Mouse (Mus musculus) intestine, postnatal 0 days (tissue): Measurements from ENCODE around the gene Ciita. TPM values are rescaled to one million over a fixed set of nuclear protein-coding genes. Genes with fewer than 3 reads are reported as not detected.

Source experiments
- ATAC-seq: fragments of 200-750 bp; cut with Nextera tagmentation; 2 replicates; pipeline ENCODE4 v1.8.0; 2017; ENCODE audit warnings: mild to moderate bottlenecking, moderate TSS enrichment, moderate library complexity
- H3K27ac ChIP-seq: fragments of 300-500 bp; sonication (generic); 2 replicates; pipeline ENCODE4 v1.5.1; 2014; ENCODE audit warnings: mild to moderate bottlenecking, low read depth, low read length, moderate library complexity
- H3K27me3 ChIP-seq: fragments of 300-500 bp; sonication (generic); replicated peaks from 2 replicates; pipeline ENCODE4 v1.6.1; 2014; ENCODE audit warnings: low read length, mixed read lengths; ENCODE audit not compliant: control insufficient read depth, insufficient read depth
- H3K36me3 ChIP-seq: fragments of 300-500 bp; sonication (generic); 2 replicates; pipeline ENCODE4 v1.6.1; 2014; ENCODE audit warnings: mild to moderate bottlenecking, moderate library complexity; ENCODE audit not compliant: control insufficient read depth, insufficient read depth
- H3K4me1 ChIP-seq: fragments of 300-500 bp; sonication (generic); replicated peaks from 2 replicates; pipeline ENCODE4 v1.6.1; 2014; ENCODE audit warnings: antibody characterized with exemption, low read length, mixed read lengths; ENCODE audit not compliant: control insufficient read depth, insufficient read depth
- H3K4me2 ChIP-seq: fragments of 300-500 bp; sonication (generic); replicated peaks from 2 replicates; pipeline ENCODE4 v1.6.1; 2014; ENCODE audit warnings: low read depth, mild to moderate bottlenecking, moderate library complexity
- H3K4me3 ChIP-seq: fragments of 300-500 bp; sonication (generic); 2 replicates; pipeline ENCODE4 v1.5.1; 2014; ENCODE audit warnings: low read depth, low read length
- H3K9ac ChIP-seq: fragments of 300-500 bp; sonication (generic); 2 replicates; pipeline ENCODE4 v1.6.1; 2014; ENCODE audit warnings: mild to moderate bottlenecking, low read depth, low read length
- H3K9me3 ChIP-seq: fragments of 300-500 bp; sonication (generic); 2 replicates; pipeline ENCODE4 v1.6.1; 2016; ENCODE audit warnings: mixed run types; ENCODE audit not compliant: control insufficient read depth
- CTCF ChIP-seq: sonication (generic); IDR thresholded peaks from 2 replicates; pipeline ENCODE4 v1.5.1; 2016; ENCODE audit warnings: low read depth, mild to moderate bottlenecking, control low read depth, antibody characterized with exemption, moderate library complexity
- WGBS: fragments of 180-500 bp; shearing (Covaris S2); extraction: QIAGEN DNeasy Blood & Tissue Kit; methylation state at CpG from one replicate; pipeline ENCODE4 v1.1.7; 2014; 5-methylcytosine and 5-hydroxymethylcytosine counted together
- polyA plus RNA-seq: library from polyadenylated mRNA; unstranded; fragments of >200 nt; fragmentation: Nextera tagmentation; extraction: Ambion mirVana; gene quantifications from 2 replicates; pipeline ENCODE4 v1.2.1, GENCODE M21; 2015

Gene Ciita
- polyA plus RNA-seq, 1 experiment from 2014 or later, result 0.42 TPM

DNA sequence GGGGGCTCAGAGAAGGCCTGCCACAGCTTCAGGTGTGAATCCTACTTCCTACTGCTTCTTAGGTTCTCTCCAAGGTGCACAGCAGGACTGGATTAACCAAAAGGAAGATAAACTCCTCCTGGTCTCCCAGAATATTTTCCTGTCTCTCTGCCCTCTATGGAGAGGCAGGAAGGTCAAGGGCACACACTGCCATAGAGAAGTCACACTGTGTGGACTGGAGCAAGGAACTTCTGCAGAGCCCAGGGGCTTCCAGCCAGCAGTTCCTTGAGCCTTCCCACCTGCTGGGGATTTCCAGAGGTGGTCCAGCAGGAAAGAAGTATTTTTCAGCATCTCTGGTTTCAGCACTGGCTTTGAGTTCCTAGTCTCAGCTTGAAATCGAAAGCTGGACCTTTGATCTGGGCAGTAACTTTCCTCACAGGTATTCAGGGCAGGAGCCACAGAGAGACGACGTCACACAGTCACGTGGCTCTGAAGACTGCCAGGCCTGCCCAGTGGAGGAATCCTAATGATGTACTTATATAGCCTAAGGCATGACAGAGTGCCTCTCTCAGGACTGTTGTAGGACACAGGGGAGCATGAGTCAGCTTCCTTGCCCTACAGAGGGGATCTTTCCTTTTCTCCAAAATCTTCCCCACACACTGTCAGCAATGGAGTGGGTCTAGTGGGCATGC, 14.7 kb upstream of the Ciita start:
- H3K27ac ChIP-seq, result no peak overlapping the region
- ATAC-seq, result peak; percentile 98
- 9% methylated on average over 4 of the region's 4 CpGs for WGBS
- no peaks in the 10 kb centered on the region for H3K9me3 ChIP-seq
- H3K9ac ChIP-seq, result no peak overlapping the region
- no peak for TF ChIP-seq CTCF
- no peaks in the 10 kb centered on the region for H3K36me3 ChIP-seq
- H3K4me2 ChIP-seq, result no peak overlapping the region
- no peaks in the 10 kb centered on the region; the same call in 1 of the 2 replicates for H3K4me1 ChIP-seq
- H3K4me3 ChIP-seq, result no peak overlapping the region
- H3K27me3 ChIP-seq, result no peaks in the 10 kb centered on the region

DNA sequence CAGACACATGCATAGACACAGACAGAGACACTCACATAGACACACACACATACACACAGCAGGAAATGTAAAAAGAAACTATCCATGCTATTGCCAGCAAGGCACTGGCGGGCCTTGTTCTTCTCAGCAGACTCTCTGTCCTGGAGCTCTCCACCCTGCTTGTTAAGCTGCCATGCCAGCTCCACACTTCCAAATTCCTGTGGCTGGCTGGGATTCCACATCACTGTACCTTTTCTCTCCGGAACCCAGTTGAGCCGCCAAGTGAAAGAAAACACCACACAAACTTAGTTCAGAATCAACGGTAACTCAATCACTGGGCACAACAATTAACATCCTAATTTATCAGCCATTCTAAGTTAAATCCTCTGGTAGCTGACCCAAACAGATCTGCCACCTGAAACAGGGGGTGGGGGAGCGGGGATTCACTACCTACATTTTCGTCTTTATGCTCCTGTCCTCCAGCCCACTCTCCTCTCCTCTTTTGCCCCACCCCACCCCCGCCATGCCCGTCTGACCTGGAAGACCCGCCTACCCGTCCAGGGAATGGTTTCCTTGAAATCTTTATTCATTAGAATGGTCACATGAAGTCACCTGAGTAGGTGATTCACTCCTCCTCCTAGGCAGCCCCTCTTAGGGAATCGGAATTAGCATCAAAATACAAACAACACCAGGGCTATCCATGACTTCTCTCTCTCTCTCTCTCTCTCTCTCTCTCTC, 12.3 kb upstream of the Ciita start:
- no peak for TF ChIP-seq CTCF
- H3K27me3 ChIP-seq, result no peaks in the 10 kb centered on the region
- H3K9me3 ChIP-seq, result no peaks in the 10 kb centered on the region
- H3K27ac ChIP-seq, result no peak overlapping the region
- H3K4me3 ChIP-seq, result no peak overlapping the region
- no peak for ATAC-seq
- H3K4me1 ChIP-seq, result 0 out of 2 replicates have a peak, but pooled peaks cover 1% of the 10 kb centered on the region
- H3K4me2 ChIP-seq, result no peak overlapping the region
- no peaks in the 10 kb centered on the region for H3K36me3 ChIP-seq
- no peak overlapping the region for H3K9ac ChIP-seq
- 46% methylated on average over 11 of the region's 11 CpGs for WGBS

DNA sequence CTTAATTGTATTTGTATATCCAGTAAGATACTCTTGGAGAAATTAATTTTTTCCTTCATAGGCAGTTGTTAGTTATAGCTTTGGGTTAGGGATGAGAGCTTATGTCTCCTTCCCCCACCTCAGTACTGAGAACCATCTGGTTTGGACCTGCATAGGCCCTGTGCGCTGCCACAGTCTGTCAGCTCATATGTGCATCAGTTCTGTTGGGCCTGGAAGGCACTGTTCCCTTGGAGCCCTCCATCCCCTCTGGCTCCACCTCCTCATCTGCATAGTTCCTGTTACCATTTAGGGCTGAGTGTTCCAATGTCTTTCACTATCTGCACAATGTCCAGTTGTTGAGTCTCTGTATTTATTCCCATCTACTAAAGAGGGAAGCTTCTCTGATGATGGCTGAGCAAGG, 11.7 kb upstream of the Ciita start:
- Histone ChIP-seq H3K27me3 (no peaks in the 10 kb centered on the region), H3K4me2 (no peak overlapping the region), H3K4me1 (0 out of 2 replicates have a peak, but pooled peaks cover 2% of the 10 kb centered on the region), H3K36me3 (no peaks in the 10 kb centered on the region), H3K4me3 (no peak overlapping the region), H3K9ac (no peak overlapping the region), H3K9me3 (no peaks in the 10 kb centered on the region), H3K27ac (no peak overlapping the region)
- no peak for TF ChIP-seq CTCF
- WGBS, result 73% methylated on average over 1 of the region's 1 CpGs
- no peak for ATAC-seq

DNA sequence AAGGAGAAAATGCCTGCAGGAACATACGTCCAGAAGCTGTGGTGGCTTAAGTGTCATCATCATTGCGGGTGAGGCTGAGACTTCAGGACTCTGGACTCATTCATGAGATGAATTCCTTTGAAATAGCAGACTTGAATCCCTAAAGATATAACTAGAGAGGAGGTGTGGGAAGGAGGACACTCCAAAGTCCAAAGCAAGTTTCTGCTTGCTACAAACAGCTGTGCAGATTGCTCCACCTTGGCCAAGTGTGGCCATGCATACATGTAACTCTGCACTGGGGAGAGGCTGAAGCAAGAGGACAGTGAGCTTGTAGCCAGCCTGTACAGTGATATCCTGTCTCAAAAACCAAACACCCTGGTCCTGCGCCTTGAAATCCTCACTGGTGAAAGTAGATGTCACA, 7.9 kb upstream of the Ciita start:
- 0 out of 2 replicates have a peak, but pooled peaks have one; percentile 5 for TF ChIP-seq CTCF
- WGBS, result 59% methylated on average over 3 of the region's 3 CpGs

DNA sequence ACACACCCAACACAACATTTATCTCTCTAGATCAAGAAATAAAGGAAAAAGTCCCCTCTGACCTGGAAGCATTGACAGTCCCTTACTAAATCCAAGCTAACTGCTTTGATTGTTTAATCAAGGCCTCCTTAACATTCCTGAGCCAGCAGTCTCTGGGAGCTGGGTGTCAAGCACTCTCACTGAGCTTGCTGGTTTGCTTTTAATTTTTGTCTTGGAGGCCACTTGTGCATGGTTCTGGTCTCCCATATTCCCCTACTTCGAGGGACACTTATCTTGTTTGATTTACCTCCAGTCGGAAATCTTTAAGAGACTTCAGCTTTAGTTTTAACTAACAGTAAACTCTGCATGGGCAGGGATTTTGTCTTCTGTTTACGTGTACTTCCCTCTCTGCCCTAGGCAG, 4.9 kb upstream of the Ciita start:
- H3K36me3 ChIP-seq, result no peaks in the 10 kb centered on the region
- 35% methylated on average over 3 of the region's 3 CpGs for WGBS

More for the DNA sequence above, 7.9 kb upstream of the Ciita start:
- Histone ChIP-seq H3K4me1 (0 out of 2 replicates have a peak, but pooled peaks cover 2% of the 10 kb centered on the region), H3K27me3 (no peaks in the 10 kb centered on the region), H3K9me3 (no peaks in the 10 kb centered on the region), H3K4me2 (no peak overlapping the region), H3K27ac (peak overlapping the region; percentile 57; the same call in 1 of the 2 replicates), H3K4me3 (no peak overlapping the region), H3K9ac (no peak overlapping the region), H3K36me3 (no peaks in the 10 kb centered on the region)
- ATAC-seq, result peak; percentile 95

DNA sequence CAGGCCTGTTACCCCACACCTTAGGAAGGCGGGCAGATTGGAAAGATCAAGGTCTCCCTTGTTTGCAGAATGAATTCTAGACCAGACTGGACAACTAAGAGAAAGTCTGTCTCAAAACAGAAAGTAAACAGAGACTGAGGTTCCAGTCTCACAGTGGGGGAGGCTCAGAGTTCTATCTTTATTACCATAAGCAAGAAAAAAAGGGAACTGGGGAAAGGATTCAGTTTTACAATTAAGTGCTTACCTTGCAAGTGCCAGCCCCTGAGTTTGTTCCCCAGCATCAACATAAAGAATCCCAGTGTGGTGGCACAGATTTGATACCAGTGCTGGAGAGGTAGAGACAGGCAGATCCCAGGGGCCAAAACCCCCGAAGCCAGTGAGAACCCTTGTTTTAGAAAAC, 3.9 kb upstream of the Ciita start:
- no peak for ATAC-seq
- Histone ChIP-seq H3K27me3 (no peaks in the 10 kb centered on the region), H3K4me2 (no peak overlapping the region), H3K9ac (no peak overlapping the region), H3K27ac (no peak overlapping the region), H3K9me3 (no peaks in the 10 kb centered on the region), H3K36me3 (no peaks in the 10 kb centered on the region), H3K4me1 (0 out of 2 replicates have a peak, but pooled peaks cover 2% of the 10 kb centered on the region), H3K4me3 (no peak overlapping the region)
- 55% methylated on average over 2 of the region's 2 CpGs for WGBS
- no peak for TF ChIP-seq CTCF

More for the DNA sequence above, 4.9 kb upstream of the Ciita start:
- no peak for TF ChIP-seq CTCF
- Histone ChIP-seq H3K9me3 (no peaks in the 10 kb centered on the region), H3K27me3 (no peaks in the 10 kb centered on the region), H3K4me1 (0 out of 2 replicates have a peak, but pooled peaks cover 2% of the 10 kb centered on the region), H3K27ac (no peak overlapping the region), H3K4me3 (no peak overlapping the region), H3K4me2 (no peak overlapping the region), H3K9ac (no peak overlapping the region)
- ATAC-seq, result no peak
